Mouse (Mus musculus): ENCODE results near the gene Gpr4.

Gene Gpr4

DNA sequence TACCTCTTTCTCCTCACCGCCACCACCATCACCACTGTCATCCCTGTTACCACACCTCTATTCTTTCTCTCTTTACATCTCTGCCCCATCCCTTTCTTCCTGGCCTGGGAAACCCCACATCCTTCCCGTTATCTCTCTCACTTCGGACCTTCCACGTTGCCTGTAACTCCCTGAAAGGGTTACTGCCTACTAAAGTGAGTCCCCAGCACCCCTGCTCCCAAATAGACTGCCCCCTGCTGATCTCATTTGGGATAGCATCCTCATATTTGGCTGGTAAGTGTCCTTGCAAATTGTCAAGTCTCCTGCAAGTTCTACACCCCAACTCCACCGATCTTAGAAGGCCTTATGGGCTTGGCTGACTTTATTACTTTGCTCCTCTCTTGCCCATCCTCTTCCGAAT is 15.7 kb upstream of the Gpr4 start:
- DNase-seq (ENCODE audit: low spot score in 2 of 2), result peak in 1 of 2 experiments; percentile 74

GRCm38 (mm10) chr7:19197985-19198384 is 14.4 kb upstream of the Gpr4 start:
- DNase-seq (ENCODE audit: low spot score in 2 of 2), result peak; percentile 52 to 85

- DNase-seq (ENCODE audit: low spot score in 2 of 2), result no peak
Observed at GRCm38 (mm10) chr7:19201660-19202059, 10.7 kb upstream of the Gpr4 start.

GRCm38 (mm10) chr7:19202065-19202850 is 10.1 kb upstream of the Gpr4 start:
- DNase-seq (ENCODE audit: low spot score in 2 of 2), result no peak

DNA sequence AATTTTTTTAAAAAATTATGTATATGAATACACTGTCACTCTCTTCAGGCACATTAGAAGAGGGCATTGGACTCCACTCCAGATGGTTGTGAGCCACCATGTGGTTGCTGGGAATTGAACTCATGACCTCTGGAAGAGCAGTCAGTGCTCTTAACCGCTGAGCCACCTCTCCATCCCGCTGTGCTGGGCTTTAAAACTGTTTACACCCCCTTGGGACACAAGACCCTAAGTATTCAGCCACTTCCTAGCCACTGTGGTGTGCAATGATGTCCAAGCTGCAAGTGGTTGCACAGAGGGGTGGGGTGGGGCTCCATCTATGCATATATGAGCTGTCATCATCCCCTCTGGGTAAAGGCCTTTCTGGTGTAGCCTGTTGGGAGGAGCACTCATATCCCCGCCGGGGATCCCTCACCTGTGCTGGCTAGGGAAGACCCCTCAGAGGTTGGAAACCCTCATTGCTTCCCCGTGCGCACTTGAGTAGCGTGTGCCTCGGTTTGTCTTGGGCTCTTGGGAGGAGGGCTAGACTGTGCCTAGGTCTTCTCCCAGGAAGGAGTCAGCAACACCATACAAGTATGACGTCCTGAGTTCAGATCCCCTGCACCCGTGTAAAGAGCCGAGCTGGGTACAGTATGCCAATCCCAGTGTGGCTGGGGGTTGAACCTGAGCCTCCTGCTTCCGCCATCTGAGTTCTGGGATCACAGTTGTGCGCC is 4.0 kb upstream of the Gpr4 start:
- DNase-seq (ENCODE audit: low spot score in 2 of 2), result no peak

DNA sequence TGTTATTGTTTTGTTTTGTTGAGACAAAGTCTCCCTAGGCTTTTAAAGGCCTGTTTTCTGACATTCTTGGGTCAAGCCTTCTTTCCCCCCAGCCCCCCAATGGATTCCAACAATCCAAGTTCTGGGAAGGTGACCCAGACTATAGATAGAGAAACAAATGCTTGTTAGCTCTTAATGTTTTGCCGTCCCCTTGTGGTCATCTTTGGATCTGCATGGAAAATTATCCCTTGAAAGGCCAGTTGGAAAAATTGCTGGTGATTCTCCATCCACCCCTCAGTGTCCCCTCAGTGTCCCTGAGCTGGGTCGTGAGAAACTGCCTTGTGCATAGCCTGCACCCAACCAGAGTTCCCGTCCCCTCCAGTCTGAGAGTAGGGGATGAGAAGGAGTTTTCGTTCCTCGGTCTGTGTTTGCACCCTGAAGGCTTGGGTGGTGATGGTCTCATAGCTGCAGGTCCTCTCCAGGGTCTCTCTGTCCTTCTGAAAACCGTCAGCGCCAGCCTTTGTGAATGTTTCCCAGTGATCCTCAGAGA is 3.3 kb upstream of the Gpr4 start:
- DNase-seq (ENCODE audit: low spot score in 2 of 2), result no peak

DNA sequence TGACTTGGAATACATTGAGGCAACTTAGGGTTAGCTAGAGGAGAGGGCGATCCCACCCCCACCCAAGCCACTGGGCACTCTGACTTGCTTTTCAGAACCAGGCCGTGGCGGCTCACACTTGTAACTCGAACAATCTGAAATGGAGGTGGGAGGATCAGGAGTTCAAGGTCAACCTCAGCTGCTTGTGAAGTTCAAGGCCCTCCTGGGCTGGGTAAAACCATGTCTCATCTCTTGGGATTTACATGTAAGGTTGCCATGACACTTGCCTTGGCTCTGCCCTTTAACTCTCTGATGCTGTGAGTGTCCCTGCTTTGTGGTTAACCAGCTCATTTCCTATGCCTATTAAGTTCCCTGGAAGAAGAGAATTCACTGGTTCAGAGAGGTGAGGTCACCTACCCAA is 2.8 kb upstream of the Gpr4 start:
- DNase-seq (ENCODE audit: low spot score in 2 of 2), result no peak

- no peak for DNase-seq (ENCODE audit: low spot score in 2 of 2)
Observed at GRCm38 (mm10) chr7:19210010-19210409, 2.3 kb upstream of the Gpr4 start.

DNA sequence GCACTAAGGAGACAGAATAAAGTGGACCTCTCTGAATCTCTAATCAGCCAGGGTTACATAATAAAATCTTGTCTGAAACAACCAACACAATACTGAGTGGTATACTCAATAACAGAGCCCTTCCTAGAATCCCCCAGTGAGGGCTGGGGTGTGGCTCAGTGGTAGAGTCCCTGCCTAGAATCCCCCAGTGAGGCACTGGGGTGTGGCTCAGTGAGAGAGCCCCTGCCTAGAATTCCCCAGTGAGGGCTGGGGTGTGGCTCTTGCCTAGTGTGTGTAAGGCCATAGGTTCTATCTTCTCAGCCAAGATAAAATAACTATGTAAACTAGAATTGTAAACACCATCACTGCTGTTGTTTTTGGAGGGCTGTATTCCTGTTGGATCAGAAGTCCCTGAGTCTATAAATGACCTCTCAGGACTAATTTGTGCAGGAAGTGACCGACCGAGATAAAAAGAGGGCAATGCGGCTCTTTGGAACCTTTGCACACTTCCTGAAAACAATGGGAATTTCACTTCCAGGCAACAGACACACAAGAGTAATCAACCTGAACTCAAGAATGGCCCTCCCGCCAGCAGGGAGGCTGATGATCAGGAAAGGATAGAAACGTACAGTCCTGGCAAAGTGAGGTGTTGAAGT is 1.2 kb upstream of the Gpr4 start:
- DNase-seq (ENCODE audit: low spot score in 2 of 2), result no peak

DNA sequence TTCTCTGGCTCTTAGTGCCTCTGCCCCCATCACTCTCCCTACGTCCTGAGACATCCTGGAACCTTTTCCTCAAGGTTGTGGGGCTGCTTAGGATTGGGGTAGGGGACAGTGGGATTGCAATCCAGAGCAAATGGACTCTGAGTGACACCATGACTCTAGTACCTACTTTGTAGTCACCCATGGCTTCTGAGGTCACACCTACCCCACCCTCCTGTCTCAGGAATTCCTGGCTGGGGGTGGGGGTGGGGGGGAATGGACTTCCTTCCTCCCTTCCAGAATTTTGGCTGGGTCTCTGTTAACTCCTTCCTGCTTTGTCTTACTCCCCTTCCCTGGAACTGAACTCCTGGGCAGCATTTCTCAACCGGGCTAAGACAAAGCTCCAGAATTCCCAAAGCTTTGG is 1.0 kb downstream of the Gpr4 start:
- DNase-seq (ENCODE audit: low spot score in 2 of 2), result no peak

GRCm38 (mm10) chr7:19214369-19214768 is 2.0 kb downstream of the Gpr4 start:
- no peak for DNase-seq (ENCODE audit: low spot score in 2 of 2)

DNA sequence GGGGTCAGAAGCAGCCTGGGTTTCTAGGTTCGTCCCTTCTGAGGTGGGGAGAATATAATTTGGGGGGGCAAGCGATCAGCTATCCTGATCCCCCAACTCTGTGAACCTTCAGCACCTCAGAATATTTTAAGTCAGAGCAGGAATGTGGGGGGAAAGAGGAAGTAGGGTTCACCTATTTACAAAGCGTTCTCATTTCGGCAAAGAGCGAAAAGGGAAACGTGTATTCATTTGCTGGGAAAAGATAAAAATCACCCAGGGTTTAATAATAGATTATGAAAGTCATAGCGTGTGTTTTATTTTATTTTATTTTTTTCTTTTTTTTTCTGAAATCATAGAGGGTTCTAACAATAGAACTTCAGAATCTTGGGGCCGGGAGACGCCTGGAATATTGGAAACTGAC is 2.6 kb downstream of the Gpr4 start:
- no peak for DNase-seq (ENCODE audit: low spot score in 2 of 2)

GRCm38 (mm10) chr7:19217492-19217891 is 5.2 kb downstream of the Gpr4 start:
- DNase-seq (ENCODE audit: low spot score in 2 of 2), result no peak

DNA sequence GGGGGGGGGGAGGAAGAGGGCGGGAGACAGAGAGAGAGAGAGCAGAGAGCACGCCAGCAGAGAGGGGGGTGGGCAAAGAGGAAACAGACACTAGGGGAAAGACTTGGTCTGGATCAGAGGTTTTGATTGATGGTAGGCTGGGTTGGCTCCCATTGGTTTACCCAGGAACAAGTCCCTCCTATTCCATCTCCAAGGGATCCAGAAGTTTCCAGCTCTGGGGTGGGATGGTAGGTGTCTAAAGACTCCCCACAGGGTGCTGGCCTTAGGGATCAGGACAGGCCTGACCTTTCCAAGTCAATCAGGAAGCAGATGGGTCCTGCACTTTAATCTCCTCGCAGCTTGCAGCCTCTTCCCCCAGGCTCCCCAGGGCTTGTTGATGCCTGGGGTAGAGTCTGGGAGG is 5.6 kb downstream of the Gpr4 start:
- DNase-seq (ENCODE audit: low spot score in 2 of 2), result no peak

DNA sequence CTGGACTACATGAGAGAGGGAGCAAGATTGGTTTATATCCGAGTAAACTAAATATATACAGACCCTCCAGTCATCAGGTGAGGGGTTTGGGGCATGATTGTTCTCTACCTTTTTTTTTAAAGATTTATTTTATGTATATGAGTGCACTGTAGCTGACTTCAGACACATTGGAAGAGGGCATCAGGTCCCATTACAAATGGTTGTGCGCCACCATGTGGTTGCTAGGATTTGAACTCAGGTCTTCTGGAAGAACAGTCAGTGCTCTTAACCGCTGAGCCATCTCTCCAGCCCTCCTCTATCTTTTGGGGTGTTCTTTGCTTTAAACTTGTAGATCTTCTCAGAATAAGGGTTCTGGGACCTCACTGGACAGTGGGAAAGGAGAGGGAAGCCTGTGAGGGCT is 7.7 kb downstream of the Gpr4 start:
- DNase-seq (ENCODE audit: low spot score in 2 of 2), result no peak

DNA sequence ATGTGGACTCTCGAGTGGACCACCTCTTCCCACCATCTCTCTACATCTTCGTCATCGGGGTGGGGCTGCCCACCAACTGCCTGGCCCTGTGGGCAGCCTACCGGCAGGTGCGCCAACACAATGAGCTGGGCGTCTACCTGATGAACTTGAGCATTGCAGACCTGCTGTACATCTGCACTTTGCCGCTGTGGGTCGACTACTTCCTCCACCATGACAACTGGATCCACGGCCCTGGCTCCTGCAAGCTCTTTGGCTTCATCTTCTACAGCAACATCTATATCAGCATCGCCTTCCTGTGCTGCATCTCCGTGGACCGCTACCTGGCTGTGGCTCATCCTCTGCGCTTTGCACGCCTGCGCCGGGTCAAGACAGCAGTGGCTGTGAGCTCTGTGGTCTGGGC is 9.9 kb downstream of the Gpr4 start:
- DNase-seq (ENCODE audit: low spot score in 2 of 2), result no peak

DNA sequence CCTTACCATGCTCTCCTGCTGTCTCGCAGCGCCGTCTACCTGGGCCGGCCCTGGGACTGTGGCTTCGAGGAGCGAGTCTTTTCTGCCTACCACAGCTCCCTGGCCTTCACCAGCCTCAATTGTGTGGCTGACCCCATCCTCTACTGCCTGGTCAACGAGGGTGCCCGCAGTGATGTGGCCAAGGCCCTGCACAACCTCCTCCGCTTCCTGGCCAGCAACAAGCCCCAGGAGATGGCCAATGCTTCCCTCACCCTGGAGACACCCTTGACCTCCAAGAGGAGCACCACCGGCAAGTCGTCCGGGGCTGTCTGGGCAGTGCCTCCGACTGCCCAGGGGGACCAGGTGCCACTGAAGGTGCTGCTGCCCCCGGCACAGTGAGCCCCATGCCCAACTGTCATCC is 10.5 kb downstream of the Gpr4 start:
- no peak for DNase-seq (ENCODE audit: low spot score in 2 of 2)

- DNase-seq (ENCODE audit: low spot score in 2 of 2), result no peak
Observed at GRCm38 (mm10) chr7:19224933-19225332, 12.6 kb downstream of the Gpr4 start.

- peak; percentile 43 to 76 for DNase-seq (ENCODE audit: low spot score in 2 of 2)
Observed at GRCm38 (mm10) chr7:19226817-19227797, 14.8 kb downstream of the Gpr4 start.

GRCm38 (mm10) chr7:19227883-19228792 is 15.8 kb downstream of the Gpr4 start, which contains the start of gene Opa3:
TSS of gene Opa3 (plus strand) at chr7:19228334.
- peak; percentile 98 for DNase-seq (ENCODE audit: low spot score in 2 of 2)

All from spleen, postnatal 4 days (tissue).